Mouse (Mus musculus): ENCODE data around the gene Myo10. TPM values are rescaled to one million over a fixed set of nuclear protein-coding genes. Genes with fewer than 3 reads are reported as not detected.

Myo10 gene
- polyA plus RNA-seq, 1 experiment, result 0.45 TPM

DNA sequence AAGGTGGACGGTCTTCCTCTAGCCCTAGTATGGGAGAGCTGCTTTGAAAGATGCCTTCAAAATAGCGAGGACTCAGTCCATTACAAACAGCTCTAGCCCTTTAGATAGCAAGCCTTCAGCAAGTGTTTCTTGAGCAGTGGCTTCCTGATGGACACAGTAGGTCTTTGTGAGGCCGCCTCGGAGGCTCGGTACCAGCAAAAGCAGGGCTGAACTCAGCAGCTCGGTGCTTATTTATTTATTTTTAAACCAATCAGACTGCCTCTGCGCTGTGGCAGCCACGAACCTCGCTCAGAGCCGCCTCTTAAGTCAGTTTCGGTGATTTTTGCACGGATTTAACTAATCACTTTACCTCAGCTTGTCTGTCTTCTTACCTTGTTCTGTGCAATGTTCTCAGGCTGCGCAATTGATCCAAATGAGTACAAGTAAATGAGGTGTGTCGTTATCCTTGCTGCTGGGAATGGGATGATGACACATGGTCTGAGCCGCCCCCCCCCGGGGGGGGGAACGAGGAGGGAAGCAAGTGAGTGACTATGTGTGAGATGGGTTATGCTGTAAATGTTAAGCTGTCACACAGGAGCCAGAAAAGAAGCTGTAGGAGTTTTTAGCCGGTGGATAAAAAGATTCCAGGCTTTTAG, 232.1 kb downstream of the Myo10 start:
- H3K4me3 ChIP-seq (replicated peaks), result no peak overlapping the region
- no peaks in the 10 kb centered on the region for H3K4me1 ChIP-seq (ENCODE audit: control insufficient read depth)
- no peaks in the 10 kb centered on the region for H3K36me3 ChIP-seq (ENCODE audit: control insufficient read depth)
- peaks cover 14% of the 10 kb centered on the region for H3K9me3 ChIP-seq (ENCODE audit: control insufficient read depth, low read length)
- TF ChIP-seq TAL1 (IDR thresholded peaks at IDR 0.05; ENCODE audit: low read length) (no peak), GATA1 (IDR thresholded peaks at IDR 0.05; ENCODE audit: low read length) (no peak)
- no peaks in the 10 kb centered on the region for H3K27me3 ChIP-seq (ENCODE audit: control insufficient read depth)

DNA sequence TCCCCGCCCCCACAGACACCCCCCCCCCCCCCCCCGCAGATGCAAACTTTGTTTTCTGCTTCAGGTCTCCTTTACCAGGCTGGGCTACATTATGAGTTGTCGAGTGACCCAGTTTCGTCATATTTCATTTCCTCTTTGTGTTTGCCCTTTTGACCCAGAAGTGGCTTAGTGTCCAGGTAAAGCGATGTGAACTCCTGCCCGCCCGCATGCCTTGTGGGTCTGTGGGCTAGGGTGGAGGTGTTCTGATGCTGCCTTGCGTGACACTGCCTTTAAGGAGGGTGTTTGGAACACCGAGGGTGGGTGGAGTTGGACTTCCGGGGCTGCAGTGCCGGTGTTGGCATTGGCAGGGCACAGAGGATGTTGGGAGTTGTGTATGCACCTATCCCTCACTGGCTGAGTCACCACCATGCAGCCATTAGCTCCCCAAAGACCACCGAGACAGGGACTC, 236.3 kb downstream of the Myo10 start:
- no peaks in the 10 kb centered on the region for H3K36me3 ChIP-seq (ENCODE audit: control insufficient read depth)
- H3K4me3 ChIP-seq (replicated peaks), result no peak overlapping the region
- TF ChIP-seq TAL1 (IDR thresholded peaks at IDR 0.05; ENCODE audit: low read length) (no peak), GATA1 (IDR thresholded peaks at IDR 0.05; ENCODE audit: low read length) (no peak)
- H3K4me1 ChIP-seq (ENCODE audit: control insufficient read depth), result no peaks in the 10 kb centered on the region
- H3K9me3 ChIP-seq (ENCODE audit: control insufficient read depth, low read length), result no peaks in the 10 kb centered on the region
- H3K27me3 ChIP-seq (ENCODE audit: control insufficient read depth), result no peaks in the 10 kb centered on the region

DNA sequence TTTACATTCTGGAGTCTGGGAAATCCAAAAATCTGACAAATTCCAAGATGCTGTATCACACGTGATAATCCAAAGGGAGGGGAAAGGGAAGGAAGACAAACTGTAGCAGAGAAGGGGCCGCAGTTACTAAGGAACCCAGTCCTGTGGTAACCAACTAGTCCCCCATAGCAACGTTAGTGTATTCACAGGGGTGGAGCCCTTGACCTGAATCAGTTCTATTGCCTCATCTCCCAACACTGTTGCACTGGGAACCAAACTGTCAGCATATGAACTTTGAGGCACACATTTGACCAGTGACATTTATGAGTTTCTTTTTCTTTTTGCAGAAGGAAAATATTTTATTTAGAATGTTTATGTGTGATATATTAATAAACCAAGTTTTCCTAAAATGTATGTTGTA, 237.1 kb downstream of the Myo10 start:
- H3K4me1 ChIP-seq (ENCODE audit: control insufficient read depth), result no peaks in the 10 kb centered on the region
- no peak for TF ChIP-seq TAL1 (IDR thresholded peaks at IDR 0.05; ENCODE audit: low read length)
- no peak overlapping the region for H3K4me3 ChIP-seq (replicated peaks)
- H3K36me3 ChIP-seq (ENCODE audit: control insufficient read depth), result no peaks in the 10 kb centered on the region
- H3K9me3 ChIP-seq (ENCODE audit: control insufficient read depth, low read length), result no peaks in the 10 kb centered on the region
- H3K27me3 ChIP-seq (ENCODE audit: control insufficient read depth), result no peaks in the 10 kb centered on the region

DNA sequence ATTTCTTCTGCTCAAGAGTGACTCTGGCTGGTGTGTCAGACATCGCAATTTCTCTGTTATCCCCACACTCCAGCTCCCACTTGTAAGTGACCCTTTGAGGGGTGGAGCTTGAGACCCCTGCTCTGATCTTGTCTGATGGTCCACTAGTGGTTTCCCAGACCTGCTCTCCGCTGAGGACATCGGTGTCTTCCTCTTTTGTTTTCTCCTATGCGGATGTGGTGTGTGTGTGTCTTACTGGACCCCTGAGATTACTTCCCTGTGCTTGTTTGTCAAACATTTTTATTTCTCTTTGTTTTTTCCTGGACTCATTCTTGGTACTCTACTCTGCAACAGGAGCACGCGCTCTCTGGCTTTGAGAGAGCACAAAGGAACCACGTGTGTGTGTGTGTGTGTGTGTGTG, 239.6 kb downstream of the Myo10 start:
- H3K4me1 ChIP-seq (ENCODE audit: control insufficient read depth), result no peaks in the 10 kb centered on the region
- H3K36me3 ChIP-seq (ENCODE audit: control insufficient read depth), result no peaks in the 10 kb centered on the region
- H3K9me3 ChIP-seq (ENCODE audit: control insufficient read depth, low read length), result no peaks in the 10 kb centered on the region
- no peak for TF ChIP-seq GATA1 (IDR thresholded peaks at IDR 0.05; ENCODE audit: low read length)
- no peaks in the 10 kb centered on the region for H3K27me3 ChIP-seq (ENCODE audit: control insufficient read depth)
- H3K4me3 ChIP-seq (replicated peaks), result no peak overlapping the region

Other genes with a start within 250 kb of the Myo10 start
- gene Basp1, start 208.8 kb upstream of the Myo10 start, polyA plus RNA-seq (2012), result 0.26 and 0.31 TPM in 2 replicates
- gene Retreg1, start 220.7 kb downstream of the Myo10 start, polyA plus RNA-seq (2012), result not detected in 2 replicates